ENCODE assay signal across 16 mouse cellular contexts in the genomic region with DNA sequence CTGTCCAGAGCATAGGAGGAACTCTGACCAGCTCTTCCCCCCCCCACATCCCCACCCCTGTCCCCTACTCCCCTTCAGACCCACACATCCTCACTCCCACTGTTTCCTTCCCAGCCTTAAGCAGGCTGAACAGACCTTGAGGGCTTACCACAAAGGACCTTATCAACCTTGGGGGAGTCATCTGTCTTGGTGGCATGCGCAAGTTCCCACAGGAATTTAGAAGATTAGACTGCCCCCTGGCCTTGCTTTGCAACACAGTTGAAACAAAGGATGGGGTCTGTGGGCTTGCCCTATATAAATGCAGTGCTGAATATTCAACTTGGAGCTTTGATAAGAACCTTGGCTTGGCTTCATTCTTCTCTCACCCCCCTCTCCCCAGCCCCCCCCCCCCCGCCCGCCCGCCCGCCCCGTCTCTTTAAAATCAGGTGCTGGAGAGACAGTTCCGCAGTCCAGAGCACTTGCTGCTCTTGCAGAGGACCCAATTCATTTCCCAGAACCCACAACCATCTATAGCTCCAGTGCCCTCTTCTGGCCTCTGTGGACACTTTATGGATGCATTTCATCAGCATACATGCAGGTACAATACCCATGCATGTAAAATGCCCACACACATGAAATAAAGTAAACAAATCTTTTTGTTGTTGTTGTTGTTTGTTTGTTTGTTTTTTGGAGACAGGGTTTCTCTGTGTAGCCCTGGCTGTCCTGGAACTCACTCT. TPM values are rescaled to one million over a fixed set of nuclear protein-coding genes. Genes with fewer than 3 reads are reported as not detected.
DNase-seq lines count a peak whose midpoint lies in the region; ATAC-seq and TF ChIP-seq lines count a peak whose summit lies in the region.
"Had no signal": no experiment of that assay in that cellular context is flagged by ENCODE, and none has a peak within 500 bp of the region (broad histone marks: within the 10 kb centered on the region; RNA-seq: fewer than 3 reads in every experiment).

No protein-coding gene starts in this region.

- no peak overlapping the region for H3K4me2 ChIP-seq in liver, embryonic 14.5 days (ENCODE audit: low read depth)
- no peak overlapping the region for H3K4me2 ChIP-seq in liver, embryonic 11.5 days
- H3K4me2 ChIP-seq: heart, embryonic 11.5 days; stomach, embryonic 15.5 days had no signal

- H3K27ac ChIP-seq in heart, adult 2 months, result no peak overlapping the region
- no peak overlapping the region for H3K27ac ChIP-seq in liver, embryonic 14.5 days
- H3K27ac ChIP-seq in liver, embryonic 11.5 days (ENCODE audit: low read depth, low read length), result no peak overlapping the region
- H3K27ac ChIP-seq: stomach, embryonic 15.5 days had no signal

- peak; percentile 61 for TF ChIP-seq CTCF in heart, adult 2 months (IDR thresholded peaks at IDR 0.05)
- peak; percentile 13; the same call in 1 of the 2 replicates for TF ChIP-seq CTCF in liver, embryonic 14.5 days (IDR thresholded peaks at IDR 0.05; ENCODE audit: low read depth)
- no peak for TF ChIP-seq CTCF in brain, embryonic 14.5 days (IDR thresholded peaks at IDR 0.05; ENCODE audit: borderline replicate concordance, extremely low read depth, insufficient read depth, insufficient read length)

- H3K36me3 ChIP-seq in heart, adult 2 months (ENCODE audit: control insufficient read depth, insufficient read depth, low read length), result no peaks in the 10 kb centered on the region
- no peaks in the 10 kb centered on the region for H3K36me3 ChIP-seq in liver, embryonic 14.5 days (replicated peaks; ENCODE audit: control insufficient read depth, insufficient read depth, low read depth)
- no peaks in the 10 kb centered on the region for H3K36me3 ChIP-seq in liver, embryonic 11.5 days (ENCODE audit: control insufficient read depth, insufficient read depth, low read length)
- H3K36me3 ChIP-seq: stomach, embryonic 15.5 days had no signal

- no peak for TF ChIP-seq POLR2A in heart, adult 2 months (IDR thresholded peaks at IDR 0.05; ENCODE audit: insufficient read depth, low read depth, low read length)
- no peak for TF ChIP-seq POLR2A in brain, embryonic 14.5 days (IDR thresholded peaks at IDR 0.05; ENCODE audit: borderline replicate concordance, extremely low read depth, insufficient read depth, insufficient read length, poor library complexity, severe bottlenecking)

- no peaks in the 10 kb centered on the region for H3K9me3 ChIP-seq in liver, embryonic 14.5 days (ENCODE audit: control insufficient read depth, low read length)
- no peaks in the 10 kb centered on the region for H3K9me3 ChIP-seq in liver, embryonic 11.5 days (ENCODE audit: control insufficient read depth, low read length)
- H3K9me3 ChIP-seq: stomach, embryonic 15.5 days had no signal

- no peak overlapping the region for H3K4me3 ChIP-seq in heart, adult 2 months
- no peak overlapping the region for H3K4me3 ChIP-seq in liver, embryonic 14.5 days (ENCODE audit: insufficient read depth in 1 of 2, low read depth in 2 of 2, low read length in 2 of 2)
- no peak overlapping the region for H3K4me3 ChIP-seq in liver, embryonic 11.5 days (ENCODE audit: low read depth, low read length)
- H3K4me3 ChIP-seq: stomach, embryonic 15.5 days had no signal

- peak; percentile 75 to 78 for DNase-seq in adrenal gland, adult (ENCODE audit: inconsistent age in 2 of 2, low spot score in 1 of 2)
- no peak for DNase-seq in adrenal gland, adult 8-10 months
- peak in 1 of 2 experiments; percentile 18 for DNase-seq in heart, adult 2 months
- no peak for DNase-seq in heart, postnatal 36 days
- DNase-seq in liver, embryonic 14.5 days (ENCODE audit: low read depth in 3 of 3, low spot score in 3 of 3), result no peak
- no peak for DNase-seq in liver, embryonic 11.5 days (ENCODE audit: low spot score)
- DNase-seq in brain, embryonic 14.5 days (ENCODE audit: low read depth), result peak; percentile 20
- no peak for DNase-seq in spleen, postnatal 36 days (ENCODE audit: low spot score in 2 of 2)
- DNase-seq: cerebellum, adult 18-20 months; thymus, postnatal 4 days had no signal

- H3K9ac ChIP-seq in heart, adult 2 months (ENCODE audit: low read depth, low read length), result no peak overlapping the region
- no peak overlapping the region for H3K9ac ChIP-seq in liver, embryonic 14.5 days (replicated peaks)
- H3K9ac ChIP-seq in liver, embryonic 11.5 days (ENCODE audit: low read depth, low read length), result no peak overlapping the region
- H3K9ac ChIP-seq: stomach, embryonic 15.5 days had no signal

- ATAC-seq in liver, embryonic 14.5 days (ENCODE audit: insufficient read depth), result no peak
- ATAC-seq in liver, embryonic 11.5 days (replicated peaks; ENCODE audit: low FRiP score), result no peak
- ATAC-seq: forebrain, embryonic 14.5 days; lung, postnatal 0 days had no signal

- no peaks in the 10 kb centered on the region for H3K4me1 ChIP-seq in heart, adult 2 months (ENCODE audit: control insufficient read depth, insufficient read depth, low read length)
- no peaks in the 10 kb centered on the region for H3K4me1 ChIP-seq in liver, embryonic 14.5 days (replicated peaks; ENCODE audit: control insufficient read depth in 2 of 2, insufficient read depth in 2 of 2, low read length in 1 of 2)
- no peaks in the 10 kb centered on the region for H3K4me1 ChIP-seq in liver, embryonic 11.5 days (replicated peaks; ENCODE audit: control insufficient read depth, insufficient read depth, low read length)
- H3K4me1 ChIP-seq: stomach, embryonic 15.5 days had no signal

- no peak for TF ChIP-seq EP300 in heart, adult 2 months (IDR thresholded peaks at IDR 0.05; ENCODE audit: insufficient read depth, low read depth, low read length)
- no peak for TF ChIP-seq EP300 in liver, embryonic 14.5 days (IDR thresholded peaks at IDR 0.05; ENCODE audit: low read depth)

- no peaks in the 10 kb centered on the region for H3K27me3 ChIP-seq in heart, adult 2 months (ENCODE audit: control insufficient read depth, insufficient read depth, low read length)
- no peaks in the 10 kb centered on the region for H3K27me3 ChIP-seq in liver, embryonic 14.5 days (ENCODE audit: control insufficient read depth, insufficient read depth, low read length)
- no peaks in the 10 kb centered on the region for H3K27me3 ChIP-seq in liver, embryonic 11.5 days (replicated peaks; ENCODE audit: control insufficient read depth, insufficient read depth, low read length)
- H3K27me3 ChIP-seq: stomach, embryonic 15.5 days had no signal

- no peaks in the 10 kb centered on the region for H3K79me2 ChIP-seq in heart, adult 2 months (replicated peaks; ENCODE audit: control insufficient read depth, insufficient read depth, low read length)

- intact Hi-C loops in heart, adult 2 months (cut with DNase I), result loop anchor here (2.0 to 10.0 kb wide), 2 partner anchors 16 to 136 kb away; no protein-coding TSS in a partner anchor
- intact Hi-C loops in heart, postnatal 36 days (cut with DNase I), result loop anchor here (1.0 kb wide), 2 partner anchors 23 to 133 kb away; no protein-coding TSS in a partner anchor

- 31% methylated on average over 7 of the region's 7 CpGs for whole genome bisulfite sequencing in heart, adult 2 months
- 28% methylated on average over 7 of the region's 7 CpGs for WGBS in liver, embryonic 14.5 days (ENCODE audit: insufficient replicate concordance)
- 47% methylated on average over 6 of the region's 7 CpGs for WGBS in liver, embryonic 11.5 days

RNA-seq across cellular contexts. Expression of gene Rsph1, which starts 5.9 kb away (rescaled TPM):
- 10 to 100 TPM in 2 of 4 experiments, 1 to 10 TPM in 2; 3.9 to 14.9 (median 9.1) TPM for total RNA-seq in adrenal gland, adult 8-10 months (2022)
- total RNA-seq in heart, adult 2 months (2021), result 1 to 10 TPM in 1 of 2 experiments, under 1 TPM in 1; 0.81 to 1.2 TPM
- polyA plus RNA-seq in heart, adult 2 months (2012; rRNA removed), result 0.32 and 1.2 TPM in 2 replicates
- 1 to 10 TPM; 1.0 to 1.2 TPM for total RNA-seq in heart, postnatal 36 days (2021)
- 0.04 and 0.08 TPM in 2 replicates for polyA plus RNA-seq in liver, embryonic 14.5 days (2012; rRNA removed)
- polyA plus RNA-seq in liver, embryonic 14.5 days (2014; fragmentation: Nextera tagmentation; extraction: Ambion mirVana), result 0.14 and 0.22 TPM in 2 replicates
- polyA plus RNA-seq in liver, embryonic 11.5 days (2014; fragmentation: Nextera tagmentation; extraction: Ambion mirVana), result 0.40 and 0.88 TPM in 2 replicates
- polyA plus RNA-seq in brain, embryonic 14.5 days (2012; rRNA removed), result 0.59 and 3.3 TPM in 2 replicates
- total RNA-seq: liver, adult 2 months; monocyte, adult 5-6 weeks had no signal
- polyA plus RNA-seq: liver, adult 2 months had no signal

RNA-seq across cellular contexts. Expression of gene Slc37a1, which starts 15.3 kb away (rescaled TPM):
- total RNA-seq in adrenal gland, adult 8-10 months (2022), result 10 to 100 TPM; 13.1 to 26.4 (median 22.5) TPM
- total RNA-seq in heart, adult 2 months (2021), result 1 to 10 TPM; 7.3 to 9.1 TPM
- polyA plus RNA-seq in heart, adult 2 months (2012; rRNA removed), result 18.7 and 19.7 TPM in 2 replicates
- total RNA-seq in heart, postnatal 36 days (2021), result 10 to 100 TPM; 11.1 to 12.5 TPM
- 1.9 and 2.3 TPM in 2 replicates for polyA plus RNA-seq in liver, embryonic 14.5 days (2012; rRNA removed)
- 1.2 and 1.9 TPM in 2 replicates for polyA plus RNA-seq in liver, embryonic 14.5 days (2014; fragmentation: Nextera tagmentation; extraction: Ambion mirVana)
- polyA plus RNA-seq in liver, embryonic 11.5 days (2014; fragmentation: Nextera tagmentation; extraction: Ambion mirVana), result 6.6 and 7.7 TPM in 2 replicates
- polyA plus RNA-seq in brain, embryonic 14.5 days (2012; rRNA removed), result 19.7 and 21.3 TPM in 2 replicates

Comparison
In these comparisons a context has a peak if more than half of its experiments do, and no peak if none do; other contexts are left out.
1. DNase-seq: peak in adrenal gland, adult (2 of 2) and brain, embryonic 14.5 days (single experiment); none in adrenal gland, adult 8-10 months (single experiment), heart, postnatal 36 days (0 of 2), liver, embryonic 14.5 days (0 of 3), liver, embryonic 11.5 days (single experiment) and spleen, postnatal 36 days (0 of 2).